Comparison of ENCODE assay signal across 16 mouse cellular contexts in genomic region chr7:100176269-100176668, GRCm38 (mm10). TPM values are rescaled to one million over a fixed set of nuclear protein-coding genes. Genes with fewer than 3 reads are reported as not detected.
DNase-seq lines count a peak whose midpoint lies in the region; ATAC-seq and TF ChIP-seq lines count a peak whose summit lies in the region.
"Had no signal": no experiment of that assay in that cellular context is flagged by ENCODE, and none has a peak within 500 bp of the region (broad histone marks: within the 10 kb centered on the region; RNA-seq: fewer than 3 reads in every experiment).

Kcne3 (plus strand) TSS chr7:100176502.

- H3K36me3 ChIP-seq in kidney, postnatal 0 days (ENCODE audit: insufficient read depth, low read length), result no peaks in the 10 kb centered on the region
- H3K36me3 ChIP-seq in intestine, embryonic 16.5 days (ENCODE audit: control insufficient read depth, insufficient read depth, low read length), result no peaks in the 10 kb centered on the region
- H3K36me3 ChIP-seq: lung, embryonic 15.5 days had no signal

- 77% methylated on average over 3 of the region's 3 CpGs for WGBS in kidney, postnatal 0 days
- WGBS in intestine, embryonic 16.5 days, result 73% methylated on average over 3 of the region's 3 CpGs

- no peak within 1 kb of the TSS for H3K9ac ChIP-seq in kidney, postnatal 0 days (ENCODE audit: low read depth, low read length)
- H3K9ac ChIP-seq in intestine, embryonic 16.5 days (ENCODE audit: low read depth, low read length), result no peak within 1 kb of the TSS
- H3K9ac ChIP-seq: lung, embryonic 15.5 days had no signal

- H3K9me3 ChIP-seq in kidney, postnatal 0 days (replicated peaks; ENCODE audit: low read length), result no peaks in the 10 kb centered on the region
- no peaks in the 10 kb centered on the region for H3K9me3 ChIP-seq in intestine, embryonic 16.5 days (ENCODE audit: control insufficient read depth, low read length)
- H3K9me3 ChIP-seq: lung, embryonic 15.5 days had no signal

- no peak for DNase-seq in kidney, postnatal 0 days (ENCODE audit: low spot score)
- DNase-seq in kidney, postnatal 10 days, result no peak
- no peak for DNase-seq in left cerebral cortex, adult 9 months (ENCODE audit: low spot score in 2 of 2)
- DNase-seq in gastrocnemius, postnatal 25 days, result no peak
- DNase-seq: cerebellum, postnatal 36 days; kidney, adult 2 months; thymus, adult 18-20 months had no signal

- no peak within 1 kb of the TSS for H3K4me3 ChIP-seq in kidney, postnatal 0 days (replicated peaks; ENCODE audit: low read depth, low read length)
- H3K4me3 ChIP-seq in intestine, embryonic 16.5 days (ENCODE audit: low read length), result no peak within 1 kb of the TSS
- H3K4me3 ChIP-seq: layer of hippocampus, adult 2 months; lung, embryonic 15.5 days had no signal

- peaks cover 10% of the 10 kb centered on the region; the same call in 1 of the 2 replicates for H3K4me1 ChIP-seq in kidney, postnatal 0 days (replicated peaks; ENCODE audit: insufficient read depth, low read length)
- peaks cover 7% of the 10 kb centered on the region for H3K4me1 ChIP-seq in intestine, embryonic 16.5 days (ENCODE audit: control insufficient read depth, insufficient read depth, low read length)

- H3K27ac ChIP-seq in kidney, postnatal 0 days, result no peak within 1 kb of the TSS
- H3K27ac ChIP-seq in intestine, embryonic 16.5 days (ENCODE audit: low read length), result no peak within 1 kb of the TSS
- H3K27ac ChIP-seq: layer of hippocampus, adult 2 months; lung, embryonic 15.5 days had no signal

- ATAC-seq in kidney, postnatal 0 days (replicated peaks; ENCODE audit: low FRiP score, low read depth), result no peak
- ATAC-seq in common myeloid progenitor, adult 5-6 weeks (replicated peaks; ENCODE audit: low read depth, poor library complexity, severe bottlenecking), result peak; percentile 30; the same call in 1 of the 2 replicates
- no peak for ATAC-seq in intestine, embryonic 16.5 days
- 0 out of 2 replicates have a peak, but pooled peaks have one; percentile 20 for ATAC-seq in monocyte, adult 5-6 weeks (replicated peaks; ENCODE audit: insufficient number of reproducible peaks, low FRiP score, low TSS enrichment, poor library complexity, severe bottlenecking)
- no peak for ATAC-seq in erythroid progenitor cell, adult 5-6 weeks (replicated peaks; ENCODE audit: low FRiP score, poor library complexity, severe bottlenecking)

- H3K4me2 ChIP-seq in kidney, postnatal 0 days (ENCODE audit: low read length), result no peak within 1 kb of the TSS
- H3K4me2 ChIP-seq in intestine, embryonic 16.5 days (ENCODE audit: low read depth, low read length), result no peak within 1 kb of the TSS
- H3K4me2 ChIP-seq: lung, embryonic 15.5 days; midbrain, embryonic 11.5 days had no signal

- peaks cover 19% of the 10 kb centered on the region for H3K27me3 ChIP-seq in kidney, postnatal 0 days (ENCODE audit: insufficient read depth, low read length)
- no peaks in the 10 kb centered on the region; the same call in 1 of the 2 replicates for H3K27me3 ChIP-seq in intestine, embryonic 16.5 days (replicated peaks; ENCODE audit: control insufficient read depth, insufficient read depth, low read length)

- TF ChIP-seq CTCF in kidney, postnatal 0 days (IDR thresholded peaks at IDR 0.05; ENCODE audit: low read depth), result 0 out of 2 replicates have a peak, but pooled peaks have one; percentile 0

RNA-seq across cellular contexts. Expression of gene Kcne3, which starts in this region (rescaled TPM):
- 2.3 and 2.6 TPM in 2 replicates for polyA plus RNA-seq in kidney, postnatal 0 days (2015; fragmentation: Nextera tagmentation; extraction: Ambion mirVana)
- 0.73 and 3.7 TPM in 2 replicates for total RNA-seq in common myeloid progenitor, adult 5-6 weeks (2017)
- 57.7 and 66.6 TPM in 2 replicates for polyA plus RNA-seq in intestine, embryonic 16.5 days (2015; fragmentation: Nextera tagmentation; extraction: Ambion mirVana)
- 0.43 to 1.1 TPM (median 0.87 TPM) in 3 replicates for total RNA-seq in monocyte, adult 5-6 weeks (2017)
- total RNA-seq in erythroid progenitor cell, adult 5-6 weeks (2015; ENCODE audit: low replicate concordance), result not detected in 2 replicates
- not detected in 2 replicates for total RNA-seq in erythroid progenitor cell, adult 5-6 weeks (2017; ENCODE audit: low replicate concordance)
- under 1 TPM in 1 of 2 experiments, not detected in 1; 0.70 TPM for total RNA-seq in gastrocnemius, postnatal 25 days (2021)
- total RNA-seq: left cerebral cortex, postnatal 14 days had no signal
- polyA plus RNA-seq: C2C12 had no signal

Comparison
In these comparisons a context has a peak if more than half of its experiments do, and no peak if none do; other contexts are left out.
1. RNA of gene Kcne3 (polyA plus RNA-seq): 57.7 to 66.6 TPM in intestine, embryonic 16.5 days; 2.3 to 2.6 TPM in kidney, postnatal 0 days; every median in the first group is over 10 times any median in the second.
2. ATAC-seq: peak in common myeloid progenitor, adult 5-6 weeks (single experiment) and monocyte, adult 5-6 weeks (single experiment); none in kidney, postnatal 0 days (single experiment), intestine, embryonic 16.5 days (single experiment) and erythroid progenitor cell, adult 5-6 weeks (single experiment).